Mouse (Mus musculus): ENCODE data around the gene Dhh.

DNA sequence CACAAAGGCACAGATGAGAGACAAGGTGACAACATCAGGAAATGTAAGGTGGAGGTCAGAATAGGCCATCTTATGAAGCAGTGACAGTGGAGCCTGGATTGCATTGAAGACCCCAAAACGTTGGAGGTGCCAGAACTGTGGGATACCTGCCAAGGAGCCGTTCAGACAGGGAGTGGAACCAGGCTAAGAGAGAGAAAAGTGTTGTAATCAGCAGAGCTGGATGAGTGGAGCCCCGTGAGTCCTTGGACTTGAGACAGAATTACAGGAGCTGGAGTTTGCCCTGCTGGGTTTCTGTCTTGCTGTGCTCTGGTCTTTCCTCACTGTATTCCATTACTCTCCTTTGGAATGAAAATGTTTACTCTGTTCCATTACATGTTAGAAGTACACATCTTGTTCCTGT is 24.2 kb upstream of the Dhh start:
- TF ChIP-seq GATA1 (IDR thresholded peaks at IDR 0.05; ENCODE audit: borderline replicate concordance, low read length), result no peak
- TF ChIP-seq CTCF (IDR thresholded peaks at IDR 0.05; ENCODE audit: low read depth, low read length), result no peak
- TF ChIP-seq TAL1 (conservative IDR thresholded peaks at IDR 0.05; ENCODE audit: low read depth, low read length), result no peak
- TF ChIP-seq GATA2 (IDR thresholded peaks at IDR 0.05; ENCODE audit: borderline replicate concordance, low read depth, low read length), result no peak
- TF ChIP-seq POLR2AphosphoS5 (IDR thresholded peaks at IDR 0.05; ENCODE audit: insufficient replicate concordance, low read depth, low read length), result no peak

Data from G1E (cell line).